Mouse (Mus musculus) spleen, embryonic (tissue): ENCODE measurements around the gene Sestd1.

ENCODE experiments used
- CTCF ChIA-PET: fragments of 350-600 bp; sonication (Branson Sonifier 250); formaldehyde crosslinking; loops from one replicate; lab custom pipeline; 2022; lab: Charles Lee

Sestd1 gene

GRCm38 (mm10) chr2:77173821-77174220, 106.6 kb downstream of the Sestd1 start:
- CTCF ChIA-PET, result no interaction called here

GRCm38 (mm10) chr2:77173366-77173765, 107.0 kb downstream of the Sestd1 start:
- CTCF ChIA-PET, result no interaction called here

GRCm38 (mm10) chr2:77172241-77172671, 108.1 kb downstream of the Sestd1 start:
- CTCF ChIA-PET, result no interaction called here

- CTCF ChIA-PET, result no interaction called here
These were observed 108.8 kb downstream of the Sestd1 start for GRCm38 (mm10) chr2:77171444-77172240.

- CTCF ChIA-PET, result no interaction called here
These were observed 109.7 kb downstream of the Sestd1 start, which contains the start of gene Ccdc141 for GRCm38 (mm10) chr2:77170633-77171105. TSS of gene Ccdc141 (minus strand) at chr2:77170636.

GRCm38 (mm10) chr2:77169916-77170632, 110.3 kb downstream of the Sestd1 start:
- CTCF ChIA-PET, result no interaction called here

GRCm38 (mm10) chr2:77169218-77169617, 111.2 kb downstream of the Sestd1 start:
- CTCF ChIA-PET, result no interaction called here

- CTCF ChIA-PET, result no interaction called here
These were observed 111.6 kb downstream of the Sestd1 start for GRCm38 (mm10) chr2:77168781-77169180.

- CTCF ChIA-PET, result no interaction called here
These were observed 112.2 kb downstream of the Sestd1 start for GRCm38 (mm10) chr2:77168081-77168685.

- CTCF ChIA-PET, result no interaction called here
These were observed 114.0 kb downstream of the Sestd1 start for GRCm38 (mm10) chr2:77166366-77166765.

GRCm38 (mm10) chr2:77164662-77165061, 115.7 kb downstream of the Sestd1 start:
- CTCF ChIA-PET, result no interaction called here

- CTCF ChIA-PET, result no interaction called here
These were observed 117.0 kb downstream of the Sestd1 start for GRCm38 (mm10) chr2:77163381-77163780.

- CTCF ChIA-PET, result no interaction called here
These were observed 118.3 kb downstream of the Sestd1 start for GRCm38 (mm10) chr2:77162135-77162534.

GRCm38 (mm10) chr2:77157546-77157945, 122.8 kb downstream of the Sestd1 start:
- CTCF ChIA-PET, result no interaction called here

GRCm38 (mm10) chr2:77154080-77154479, 126.3 kb downstream of the Sestd1 start:
- CTCF ChIA-PET, result no interaction called here

- CTCF ChIA-PET, result no interaction called here
These were observed 129.1 kb downstream of the Sestd1 start for GRCm38 (mm10) chr2:77151255-77151654.

GRCm38 (mm10) chr2:77149576-77149975, 130.8 kb downstream of the Sestd1 start:
- CTCF ChIA-PET, result no interaction called here

GRCm38 (mm10) chr2:77148215-77148614, 132.2 kb downstream of the Sestd1 start:
- CTCF ChIA-PET, result no interaction called here

- CTCF ChIA-PET, result no interaction called here
These were observed 133.4 kb downstream of the Sestd1 start for GRCm38 (mm10) chr2:77146968-77147367.

- CTCF ChIA-PET, result no interaction called here
These were observed 134.1 kb downstream of the Sestd1 start for GRCm38 (mm10) chr2:77146291-77146690.

GRCm38 (mm10) chr2:77143536-77143935, 136.9 kb downstream of the Sestd1 start:
- CTCF ChIA-PET, result no interaction called here

GRCm38 (mm10) chr2:77138879-77139278, 141.5 kb downstream of the Sestd1 start:
- CTCF ChIA-PET, result no interaction called here
